Mouse (Mus musculus) heart, postnatal 25 days (tissue): ENCODE data around the gene Vmn1r125. TPM values are rescaled to one million over a fixed set of nuclear protein-coding genes. Genes with fewer than 3 reads are reported as not detected.
"Not testable (repeated sequence)": the region's sequence is repeated elsewhere in the genome, so short reads cannot be mapped to it uniquely, and the experiment has no call there.

Source experiments
- DNase-seq: peaks from one replicate; pipeline ENCODE4 v3.0.0; 2022; ENCODE audit warnings: low spot score
- intact Hi-C: fragments of 180-260 bp; cut with DNase I; formaldehyde crosslinking; loops from one replicate; pipeline ENCODE4 v1.15.1; 2025
- total RNA-seq, 2 experiments: library from RNA; stranded (reverse); gene quantifications; 2 replicates each; pipeline ENCODE4 v1.2.3; 2021

Gene Vmn1r125
- total RNA-seq: not detected

GRCm38 (mm10) chr7:21271879-21272278 lies at the start of gene Vmn1r125:
Gene Vmn1r125 (plus strand): TSS chr7:21272179.
- intact Hi-C loops, DNase-seq: not testable (repeated sequence)

GRCm38 (mm10) chr7:21260517-21260916 lies 11.5 kb upstream of the Vmn1r125 start, which contains the start of gene Vmn1r124:
Gene Vmn1r124 (minus strand): TSS chr7:21260617.
- intact Hi-C loops, DNase-seq: not testable (repeated sequence)

GRCm38 (mm10) chr7:21301367-21301766 lies 29.4 kb downstream of the Vmn1r125 start, which contains the start of gene Vmn1r126:
Gene Vmn1r126 (minus strand): TSS chr7:21301467.
- DNase-seq, intact Hi-C loops: not testable (repeated sequence)

- intact Hi-C loops, DNase-seq: not testable (repeated sequence)
Measured at GRCm38 (mm10) chr7:21319761-21320160, 47.8 kb downstream of the Vmn1r125 start, which contains the start of gene Vmn1r127. Gene Vmn1r127 (minus strand): TSS chr7:21319861.

Other genes with a start within 250 kb of the Vmn1r125 start
- not detected for gene Vmn1r120, start 218.4 kb upstream of the Vmn1r125 start, total RNA-seq
- not detected for gene Vmn1r121, start 173.7 kb upstream of the Vmn1r125 start, total RNA-seq
- gene Vmn1r122, start 138.1 kb upstream of the Vmn1r125 start, total RNA-seq: not detected
- not detected for gene Vmn1r123, start 110.0 kb upstream of the Vmn1r125 start, total RNA-seq
- gene Gm5157, start 81.8 kb upstream of the Vmn1r125 start, total RNA-seq: not detected
- not detected for gene Vmn1r124, start 11.6 kb upstream of the Vmn1r125 start, total RNA-seq
- gene Vmn1r126, start 29.3 kb downstream of the Vmn1r125 start, total RNA-seq: not detected
- gene Vmn1r127, start 47.7 kb downstream of the Vmn1r125 start, total RNA-seq: not detected
- gene Vmn1r128, start 77.2 kb downstream of the Vmn1r125 start, total RNA-seq: not detected
- gene Vmn1r129, start 89.1 kb downstream of the Vmn1r125 start, total RNA-seq: not detected
- gene Gm6882, start 160.6 kb downstream of the Vmn1r125 start, total RNA-seq: not detected
- not detected for gene Vmn1r130, start 239.6 kb downstream of the Vmn1r125 start, total RNA-seq